Mouse (Mus musculus) adrenal gland, postnatal 4 days (tissue): ENCODE data around the gene Fez2. TPM values are rescaled to one million over a fixed set of nuclear protein-coding genes. Genes with fewer than 3 reads are reported as not detected.
A peak's percentile ranks its signal among the peaks of the same experiment; 100 is the strongest.

Experiments
- DNase-seq, 2 experiments: peaks; one replicate each; pipeline ENCODE4 v3.0.0; 2021 to 2022; ENCODE audit warnings: low spot score in 2 of 2, mixed read lengths in 2 of 2
- long read RNA-seq, 2 experiments: library from polyadenylated mRNA; stranded (forward); transcript quantifications; one replicate each; pipeline ENCODE4 v2.0.0; 2021
- total RNA-seq, 2 experiments: library from RNA; stranded (reverse); gene quantifications; 2 replicates each; pipeline ENCODE4 v1.2.3; 2021

Gene Fez2
- total RNA-seq = 10 to 100 TPM; 51.6 to 52.2 TPM
- long read RNA-seq, experiment 1, transcript Fez2-201 (8 exons, 1,939 nt) = major isoform, 96 of 112 reads
- long read RNA-seq, experiment 1, partial matches to known transcripts = 9 of 112 reads
- long read RNA-seq, experiment 1, other reads (novel, unspliced or antisense) = 5 of 112 reads
- long read RNA-seq, experiment 2, transcript Fez2-201 (8 exons, 1,939 nt) = major isoform, 155 of 208 reads
- long read RNA-seq, experiment 2, transcript Fez2-202 (9 exons, 2,041 nt) = minor isoform, 8 of 208 reads
- long read RNA-seq, experiment 2, partial matches to known transcripts = 10 of 208 reads
- long read RNA-seq, experiment 2, other reads (novel, unspliced or antisense) = 35 of 208 reads

DNA sequence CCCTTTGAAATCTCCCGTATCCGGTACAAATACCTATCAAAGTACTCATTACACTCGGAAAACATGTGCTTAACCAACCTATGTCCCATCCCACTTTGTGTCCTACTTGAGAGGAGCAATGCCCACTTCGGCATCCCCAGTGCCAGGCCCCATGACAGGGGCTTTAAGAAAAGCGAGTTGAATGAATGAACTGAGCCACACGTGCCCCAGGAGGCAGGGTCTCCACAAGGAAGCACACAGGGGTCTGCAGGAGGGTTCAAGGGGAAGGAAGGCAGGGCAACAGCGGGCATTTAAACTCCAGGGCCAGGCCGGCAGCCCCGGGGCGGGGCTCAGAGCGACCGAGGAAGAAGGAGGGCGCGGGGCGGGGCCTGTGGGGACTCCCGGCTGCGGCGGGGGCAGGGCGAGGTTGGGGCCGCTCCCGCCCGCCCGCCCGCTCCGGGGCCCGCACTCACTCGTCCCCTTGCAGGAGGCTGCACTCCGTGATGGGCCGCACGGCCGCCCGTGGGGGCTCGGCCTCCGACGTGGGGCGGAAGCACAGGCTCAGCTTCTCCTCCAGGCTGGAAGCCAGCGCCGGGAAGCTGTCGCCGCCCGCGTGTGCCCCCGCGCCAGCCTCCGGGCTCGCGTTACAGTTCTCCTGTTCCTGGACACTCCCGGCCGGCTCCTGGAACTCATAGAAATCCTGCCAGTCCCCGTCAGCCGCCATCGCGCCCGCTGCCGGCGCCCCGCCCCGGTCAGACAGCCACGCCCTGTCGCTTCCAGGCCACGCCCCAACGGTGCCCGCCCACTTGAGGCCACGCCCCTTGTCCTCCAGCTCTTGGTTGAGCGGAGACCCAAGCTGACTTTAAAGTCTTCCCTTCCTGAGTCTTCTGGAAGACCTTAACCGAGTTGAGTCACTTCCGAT, at the start of gene Fez2:
Gene Fez2 (minus strand): TSS at position 772 of the 901 bp plus-strand sequence.
- peak; percentile 94 to 95 for DNase-seq

- no peak for DNase-seq
These were observed 47.5 kb upstream of the Fez2 start for GRCm38 (mm10) chr17:78465500-78465899.

- no peak for DNase-seq
These were observed 47.1 kb upstream of the Fez2 start for GRCm38 (mm10) chr17:78465071-78465470.

DNA sequence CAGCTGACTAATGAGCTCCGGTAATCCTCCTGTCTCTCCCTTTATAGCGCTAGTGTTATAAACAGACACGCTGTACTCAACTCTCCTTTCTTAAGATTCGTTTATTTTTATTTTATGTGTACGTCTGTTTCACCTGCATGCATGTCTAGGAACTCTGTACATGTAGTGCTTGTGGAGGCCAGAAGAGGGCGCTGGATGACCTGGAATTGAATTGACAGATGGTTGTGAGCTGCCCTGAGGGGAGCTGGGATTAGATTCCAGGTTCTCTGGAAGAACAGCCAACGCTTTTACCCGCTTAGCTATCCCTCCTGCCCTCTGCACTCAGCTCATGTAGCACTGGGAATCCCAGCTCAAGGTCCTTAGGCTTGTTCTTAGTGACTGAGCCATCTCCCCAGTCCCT, 42.2 kb upstream of the Fez2 start:
- DNase-seq = no peak

GRCm38 (mm10) chr17:78455556-78455955, 37.6 kb upstream of the Fez2 start:
- DNase-seq = no peak

DNA sequence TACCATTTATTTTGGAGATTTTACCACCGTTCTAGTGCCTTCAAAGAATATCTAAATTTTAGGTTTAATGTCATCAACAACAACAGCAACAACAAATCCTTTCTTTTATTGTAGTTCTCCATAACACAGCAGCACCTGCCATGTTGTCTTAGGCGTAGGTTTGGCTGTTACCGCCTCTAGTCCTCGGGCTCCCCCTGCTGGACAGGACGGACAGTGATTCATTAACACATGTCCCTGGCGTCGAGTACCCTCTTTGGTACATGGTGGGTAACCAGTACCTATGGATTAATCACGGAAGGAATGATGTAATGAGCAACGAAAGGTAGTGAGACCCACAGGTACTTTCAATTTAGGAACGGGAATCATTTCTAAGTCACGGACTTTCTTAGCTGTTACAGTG, 37.2 kb upstream of the Fez2 start:
- peak; percentile 35 to 59 for DNase-seq

GRCm38 (mm10) chr17:78454189-78454977, 36.4 kb upstream of the Fez2 start:
- DNase-seq = no peak

DNA sequence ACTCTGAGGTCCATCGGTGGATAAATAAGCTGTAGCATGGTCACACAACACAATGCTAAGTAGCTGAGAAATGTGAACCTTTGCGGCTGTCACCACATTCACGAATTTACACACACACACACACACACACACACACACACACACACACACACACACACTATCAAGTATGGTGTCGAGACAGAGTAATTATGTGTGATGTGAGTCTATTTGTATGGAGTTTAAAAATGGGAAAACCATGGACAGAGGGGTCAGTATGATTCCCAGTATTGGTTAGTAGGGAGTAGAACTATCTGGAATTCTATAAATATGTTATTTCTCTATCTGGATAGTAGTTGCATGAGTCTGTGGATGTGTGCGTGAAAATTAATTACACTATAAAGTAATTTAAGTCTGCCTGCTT, 35.6 kb upstream of the Fez2 start:
- no peak for DNase-seq

- no peak for DNase-seq
These were observed 33.9 kb upstream of the Fez2 start for GRCm38 (mm10) chr17:78451886-78452285.

DNA sequence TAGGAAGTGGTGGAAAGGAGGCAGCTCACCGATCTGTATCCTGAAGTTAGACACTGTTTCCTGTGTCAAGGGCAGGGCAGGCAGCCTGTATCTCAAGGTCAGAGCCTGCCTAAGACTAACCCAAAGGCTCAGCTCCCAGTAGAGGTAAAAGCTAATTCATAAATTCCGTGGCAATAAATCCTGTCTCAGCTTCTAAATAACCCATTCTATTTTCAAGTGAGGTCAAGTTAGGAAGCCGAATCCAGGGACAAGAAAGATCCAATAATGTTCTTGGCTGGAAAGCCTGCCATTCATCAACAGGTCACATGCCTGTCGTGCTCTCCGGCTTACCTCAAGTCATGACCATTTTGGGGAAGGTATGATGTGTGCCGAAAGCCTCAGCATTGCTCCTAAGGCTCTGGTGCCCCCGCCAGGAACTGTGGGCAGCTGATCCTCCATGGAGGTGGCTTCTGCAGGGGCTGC, 33.4 kb upstream of the Fez2 start:
- DNase-seq = no peak

- DNase-seq = no peak
These were observed 31.8 kb upstream of the Fez2 start for GRCm38 (mm10) chr17:78449635-78450197.

DNA sequence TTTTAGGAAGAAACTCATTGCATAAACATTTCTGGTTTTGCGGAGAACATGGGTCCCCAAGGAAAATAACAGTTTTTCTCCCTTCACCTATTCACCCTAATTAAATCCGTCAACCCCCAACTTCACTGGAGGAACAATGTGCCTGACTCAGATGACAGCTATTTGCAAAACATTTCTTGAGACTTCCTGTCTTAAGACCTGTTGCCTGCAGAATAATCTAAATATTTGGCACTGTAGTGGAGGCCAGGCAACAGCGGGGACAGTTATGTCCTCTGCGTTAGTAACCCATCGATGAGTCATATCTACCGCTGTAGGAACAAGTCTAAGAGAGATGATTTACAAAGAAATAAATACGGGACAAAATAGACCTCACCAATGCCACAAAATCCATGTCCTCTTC, 26.9 kb upstream of the Fez2 start:
- no peak for DNase-seq

- DNase-seq = no peak
These were observed 22.8 kb upstream of the Fez2 start for GRCm38 (mm10) chr17:78440771-78441170.

DNA sequence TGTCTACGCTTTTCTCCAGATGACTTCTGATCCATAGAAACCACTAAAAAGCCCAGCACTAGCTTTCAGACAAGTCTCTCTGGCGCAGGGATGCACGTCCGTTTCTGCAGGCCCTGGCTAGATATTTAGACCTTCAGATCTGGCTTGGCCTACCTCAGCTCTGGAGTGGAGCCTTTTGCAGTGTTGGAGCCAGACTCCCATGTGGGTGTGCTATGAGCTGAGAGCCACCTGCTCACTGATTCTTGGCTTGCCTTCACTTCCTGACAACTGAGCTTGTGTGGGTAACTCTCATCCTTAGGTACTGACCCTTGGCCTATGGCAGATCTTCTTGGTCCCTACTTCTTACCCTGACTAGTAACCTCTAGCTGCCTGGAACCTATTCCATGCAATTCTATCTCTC, 19.2 kb upstream of the Fez2 start:
- DNase-seq = no peak

DNA sequence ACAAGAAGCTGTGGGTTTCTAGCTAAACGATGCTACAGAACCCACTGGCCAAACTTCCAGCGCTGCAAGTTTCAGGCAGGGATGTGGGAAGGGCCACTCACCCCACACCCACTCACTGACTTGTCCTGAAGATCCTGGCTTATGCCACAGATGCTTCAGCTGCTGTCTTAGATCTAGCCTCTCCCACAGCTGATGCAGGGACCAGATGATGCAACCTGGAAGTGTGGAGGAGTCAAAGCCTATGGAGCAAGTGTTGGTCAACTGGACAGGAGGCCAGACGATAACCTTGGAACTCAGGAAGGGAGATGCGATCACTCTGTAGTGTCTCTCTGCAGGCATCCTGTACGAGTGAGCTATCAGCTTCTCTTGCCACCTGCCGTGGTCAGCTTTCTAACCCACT, 17.7 kb upstream of the Fez2 start:
- DNase-seq = no peak

DNA sequence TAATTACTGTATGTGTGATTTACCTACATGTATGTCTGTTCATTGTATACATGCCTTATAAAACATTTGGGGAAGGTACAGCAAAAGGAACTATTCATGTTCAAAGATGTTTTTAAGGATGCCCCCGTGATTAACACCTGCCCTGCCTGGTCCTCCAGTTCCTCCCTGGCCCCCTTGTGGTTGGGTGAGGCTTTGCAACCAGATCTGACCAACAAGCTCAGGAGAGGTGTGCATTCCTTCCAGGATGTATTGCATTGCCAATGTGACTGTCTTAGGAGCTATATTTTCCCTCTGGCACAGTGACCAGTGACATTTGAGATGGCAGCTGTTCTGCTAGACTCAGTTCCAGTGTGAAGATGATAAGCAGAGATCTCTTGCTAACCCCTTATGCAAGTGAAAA, 16.8 kb upstream of the Fez2 start:
- DNase-seq = peak in 1 of 2 experiments; percentile 21

DNA sequence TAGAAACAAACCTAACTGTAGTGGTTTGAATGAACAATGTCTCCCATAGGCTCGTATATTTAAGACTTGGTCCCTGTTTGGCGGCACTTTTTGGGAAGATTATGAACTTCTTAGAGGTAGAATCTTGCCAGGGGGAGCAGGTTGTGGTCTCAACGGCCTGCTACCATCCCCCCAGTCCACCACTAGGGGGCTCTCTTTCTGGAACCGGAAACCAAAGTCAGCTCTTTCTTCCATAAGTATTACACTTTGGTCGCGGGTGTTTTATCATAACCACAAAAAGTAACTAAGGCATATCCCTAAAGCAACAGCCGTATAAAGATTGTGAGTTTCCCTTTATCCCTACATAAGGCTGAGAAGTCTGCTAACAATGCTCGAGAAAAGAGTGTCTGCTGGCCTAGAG, 12.4 kb upstream of the Fez2 start:
- DNase-seq = no peak

DNA sequence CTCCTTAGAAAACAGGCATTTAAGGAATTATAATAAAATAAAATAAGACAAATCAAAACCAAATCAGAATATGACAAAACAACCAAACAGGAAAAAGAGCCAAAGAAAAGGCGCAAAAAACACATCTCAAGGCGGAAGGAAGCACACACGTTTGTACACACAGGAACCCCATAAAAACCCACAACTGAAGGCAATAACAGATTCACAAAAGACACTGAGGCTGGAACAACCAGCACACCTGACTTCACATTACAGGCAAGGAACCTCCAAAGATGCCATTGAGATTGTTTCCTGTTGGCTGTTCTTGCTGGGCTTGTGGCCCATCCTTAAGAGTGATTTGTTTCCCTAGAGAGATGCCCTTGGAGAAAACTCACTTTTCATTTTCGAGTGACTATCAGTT, 11.1 kb upstream of the Fez2 start:
- no peak for DNase-seq

DNA sequence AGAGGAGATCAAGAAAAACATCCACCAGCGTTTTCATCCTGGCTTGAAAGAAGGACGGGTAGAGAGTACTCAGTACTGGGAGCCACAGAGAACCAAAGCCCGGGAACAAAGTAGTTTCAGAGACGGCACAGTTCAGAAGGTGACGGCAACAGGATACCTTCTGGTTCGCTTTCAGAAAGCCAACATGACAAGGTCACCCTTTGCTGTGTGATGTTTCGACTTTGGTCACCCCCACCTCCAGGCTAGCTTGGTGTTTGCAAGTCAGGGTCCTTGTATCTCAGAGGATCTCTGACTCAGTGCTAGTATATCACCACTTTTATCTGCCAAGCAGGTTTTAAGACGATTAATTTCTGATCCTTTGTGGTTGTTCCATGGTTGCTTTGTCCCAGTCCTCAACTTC, 7.1 kb upstream of the Fez2 start:
- no peak for DNase-seq

DNA sequence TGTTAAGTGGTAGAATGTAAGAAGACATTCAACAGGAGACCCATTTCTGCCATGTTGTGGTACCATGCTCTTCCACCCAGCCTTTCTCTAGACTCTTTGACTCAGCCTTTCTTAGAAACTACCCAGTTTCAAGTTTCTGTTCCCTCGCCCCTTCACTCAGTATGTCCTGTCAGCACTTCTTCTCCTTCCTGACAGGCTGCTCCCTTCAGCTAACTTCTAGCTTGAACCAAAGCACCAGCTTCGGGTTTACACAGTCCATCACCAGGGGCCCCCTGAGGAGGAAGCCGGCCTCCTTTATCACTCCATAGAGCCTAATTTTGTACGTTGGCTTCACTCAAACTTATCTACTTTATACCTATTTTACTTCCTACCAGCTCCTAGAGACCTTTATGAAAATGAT, 1.3 kb upstream of the Fez2 start:
- DNase-seq = no peak

- no peak for DNase-seq
These were observed 2.7 kb downstream of the Fez2 start for GRCm38 (mm10) chr17:78415255-78415654.
